Mouse (Mus musculus) midbrain, embryonic 14.5 days (tissue): ENCODE results near the gene Zfp933. TPM values are rescaled to one million over a fixed set of nuclear protein-coding genes. Genes with fewer than 3 reads are reported as not detected.
A peak's percentile ranks its signal among the peaks of the same experiment; 100 is the strongest.
"Not testable (repeated sequence)": the region's sequence is repeated elsewhere in the genome, so short reads cannot be mapped to it uniquely, and the experiment has no call there.

Experiments
- ATAC-seq: fragments of 200-750 bp; cut with Nextera tagmentation; 2 replicates; pipeline ENCODE4 v1.8.0; 2017; ENCODE audit warnings: moderate number of reproducible peaks, moderate library complexity; ENCODE audit not compliant: low FRiP score, low TSS enrichment
- DNase-seq: peaks from one replicate; pipeline ENCODE4 v3.0.0-alpha.2; 2015
- H3K27ac ChIP-seq: fragments of 300-500 bp; sonication (generic); replicated peaks from 2 replicates; pipeline ENCODE4 v1.5.1; 2014; ENCODE audit warnings: mild to moderate bottlenecking, low read depth, low read length, moderate library complexity
- H3K27me3 ChIP-seq: fragments of 300-500 bp; sonication (generic); 2 replicates; pipeline ENCODE4 v1.6.1; 2014; ENCODE audit warnings: low read length, control low read depth, mixed read lengths; ENCODE audit not compliant: control insufficient read depth, insufficient read depth
- H3K36me3 ChIP-seq: fragments of 300-500 bp; sonication (generic); 2 replicates; pipeline ENCODE4 v1.6.1; 2014; ENCODE audit warnings: low read length, control low read depth; ENCODE audit not compliant: control insufficient read depth, insufficient read depth
- H3K4me1 ChIP-seq: fragments of 300-500 bp; sonication (generic); 2 replicates; pipeline ENCODE4 v1.6.1; 2014; ENCODE audit warnings: mild to moderate bottlenecking, antibody characterized with exemption, low read length, control low read depth; ENCODE audit not compliant: control insufficient read depth, insufficient read depth
- H3K4me2 ChIP-seq: fragments of 300-500 bp; sonication (generic); 2 replicates; pipeline ENCODE4 v1.6.1; 2014; ENCODE audit warnings: mild to moderate bottlenecking, low read length, moderate library complexity
- H3K4me3 ChIP-seq: fragments of 300-500 bp; sonication (generic); replicated peaks from 2 replicates; pipeline ENCODE4 v1.5.1; 2014; ENCODE audit warnings: low read depth, low read length
- H3K9ac ChIP-seq: fragments of 300-500 bp; sonication (generic); replicated peaks from 2 replicates; pipeline ENCODE4 v1.6.1; 2014; ENCODE audit warnings: mild to moderate bottlenecking, low read length, moderate library complexity
- H3K9me3 ChIP-seq: fragments of 300-500 bp; sonication (generic); 2 replicates; pipeline ENCODE4 v1.6.1; 2016; ENCODE audit warnings: low read length, control low read depth, mixed read lengths; ENCODE audit not compliant: control insufficient read depth
- WGBS: fragments of 180-500 bp; shearing (Covaris S2); extraction: QIAGEN DNeasy Blood & Tissue Kit; methylation state at CpG from one replicate; pipeline ENCODE4 v1.1.7; 2014; 5-methylcytosine and 5-hydroxymethylcytosine counted together
- polyA plus RNA-seq: library from polyadenylated mRNA; unstranded; fragments of >200 nt; fragmentation: Nextera tagmentation; extraction: Ambion mirVana; gene quantifications from 2 replicates; pipeline ENCODE4 v1.2.1, GENCODE M21; 2014

Zfp933 gene
- polyA plus RNA-seq, 1 experiment from 2014 or later, result 8.7 TPM

GRCm38 (mm10) chr4:147794026-147794665 lies 54.0 kb downstream of the Zfp933 start:
- not testable (repeated sequence) for H3K9ac ChIP-seq, H3K4me3 ChIP-seq, H3K27me3 ChIP-seq, DNase-seq, H3K4me2 ChIP-seq, H3K4me1 ChIP-seq, H3K36me3 ChIP-seq, H3K27ac ChIP-seq, ATAC-seq
- peaks cover 14% of the 10 kb centered on the region for H3K9me3 ChIP-seq
- 87% methylated on average over 1 of the region's 3 CpGs for WGBS

- not testable (repeated sequence) for H3K27me3 ChIP-seq, H3K4me1 ChIP-seq, H3K9ac ChIP-seq, DNase-seq, H3K4me3 ChIP-seq, H3K4me2 ChIP-seq, H3K36me3 ChIP-seq, H3K27ac ChIP-seq
- peak; percentile 40; the same call in 1 of the 2 replicates for ATAC-seq
- WGBS, result 66% methylated on average over 2 of the region's 2 CpGs
- H3K9me3 ChIP-seq, result peaks cover 14% of the 10 kb centered on the region
Measured at GRCm38 (mm10) chr4:147793390-147793916, 54.7 kb downstream of the Zfp933 start.

GRCm38 (mm10) chr4:147791729-147792128 lies 56.4 kb downstream of the Zfp933 start:
- not testable (repeated sequence) for H3K9ac ChIP-seq, H3K4me2 ChIP-seq, H3K27ac ChIP-seq, DNase-seq, H3K36me3 ChIP-seq, H3K27me3 ChIP-seq, ATAC-seq, H3K4me3 ChIP-seq, H3K4me1 ChIP-seq
- H3K9me3 ChIP-seq, result peaks cover 24% of the 10 kb centered on the region

Other genes starting within 250 kb of the Zfp933 start
- 1.8 and 3.6 TPM in 2 replicates for gene Zfp979, start 205.9 kb downstream of the Zfp933 start, polyA plus RNA-seq
- not detected in 2 replicates for gene Zfp534, start 145.8 kb downstream of the Zfp933 start, polyA plus RNA-seq
- 4.5 and 4.8 TPM in 2 replicates for gene Zfp984, start 38.6 kb downstream of the Zfp933 start, polyA plus RNA-seq
- 25.4 and 37.2 TPM in 2 replicates for gene Miip, start 20.4 kb upstream of the Zfp933 start, polyA plus RNA-seq
- 4.9 and 8.7 TPM in 2 replicates for gene Fv1, start 20.6 kb upstream of the Zfp933 start, polyA plus RNA-seq
- 56.9 and 77.2 TPM in 2 replicates for gene Mfn2, start 56.3 kb upstream of the Zfp933 start, polyA plus RNA-seq
- gene Plod1, start 88.4 kb upstream of the Zfp933 start, polyA plus RNA-seq, result 13.5 and 20.7 TPM in 2 replicates
- gene 2510039O18Rik, start 92.5 kb upstream of the Zfp933 start, polyA plus RNA-seq, result 15.5 and 15.8 TPM in 2 replicates
- gene Nppb, start 137.4 kb upstream of the Zfp933 start, polyA plus RNA-seq, result not detected in 2 replicates
- gene Nppa, start 152.4 kb upstream of the Zfp933 start, polyA plus RNA-seq, result 2.9 and 4.1 TPM in 2 replicates
- 26.4 and 26.9 TPM in 2 replicates for gene Clcn6, start 190.5 kb upstream of the Zfp933 start, polyA plus RNA-seq
- gene Mthfr, start 190.7 kb upstream of the Zfp933 start, polyA plus RNA-seq, result 16.9 and 25.4 TPM in 2 replicates
- 3.7 and 6.3 TPM in 2 replicates for gene Agtrap, start 239.7 kb upstream of the Zfp933 start, polyA plus RNA-seq